ENCODE assay signal across 18 mouse cellular contexts in the genomic region with DNA sequence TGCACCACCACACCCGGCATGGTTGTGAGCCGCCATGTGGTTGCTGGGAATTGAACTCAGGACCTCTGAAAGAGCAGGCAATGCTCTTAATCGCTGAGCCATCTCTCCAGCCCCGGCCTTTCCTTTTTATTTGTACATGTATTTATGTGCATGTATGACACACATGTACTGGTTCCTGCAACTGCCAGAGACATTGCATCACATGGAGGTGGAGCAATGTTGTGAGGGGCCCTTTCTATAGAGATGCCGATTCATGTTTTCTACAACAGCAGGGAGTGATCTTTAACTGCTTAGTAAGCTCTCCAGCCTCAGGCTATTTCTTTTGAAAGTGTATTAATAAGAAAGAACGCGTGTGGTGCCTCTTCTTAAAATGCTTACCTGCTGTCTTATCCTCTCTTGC.
"Had no signal": no experiment of that assay in that cellular context is flagged by ENCODE, and none has a peak within 500 bp of the region (broad histone marks: within the 10 kb centered on the region; RNA-seq: fewer than 3 reads in every experiment).

No protein-coding gene starts in this region.

- H3K9ac ChIP-seq: limb, embryonic 12.5 days; liver, postnatal 0 days; lung, embryonic 15.5 days; midbrain, embryonic 13.5 days; neural tube, embryonic 12.5 days had no signal

- H3K27me3 ChIP-seq: limb, embryonic 12.5 days; lung, embryonic 15.5 days; midbrain, embryonic 13.5 days; neural tube, embryonic 12.5 days had no signal

- ATAC-seq: intestine, postnatal 0 days; liver, postnatal 0 days; midbrain, embryonic 13.5 days had no signal

- H3K9me3 ChIP-seq: limb, embryonic 12.5 days; lung, embryonic 15.5 days; midbrain, embryonic 13.5 days; neural tube, embryonic 12.5 days had no signal

- H3K27ac ChIP-seq: limb, embryonic 12.5 days; lung, embryonic 15.5 days; macrophage; midbrain, embryonic 13.5 days; neural tube, embryonic 12.5 days had no signal

- H3K4me2 ChIP-seq: limb, embryonic 12.5 days; lung, embryonic 15.5 days; midbrain, embryonic 13.5 days; neural tube, embryonic 12.5 days had no signal

- H3K4me3 ChIP-seq: limb, embryonic 12.5 days; lung, embryonic 15.5 days; midbrain, embryonic 13.5 days; neural tube, embryonic 12.5 days had no signal

- DNase-seq: kidney, adult 8-10 months; kidney, postnatal 25 days; layer of hippocampus, adult 9-11 months; layer of hippocampus, postnatal 36 days; liver; liver, postnatal 0 days; lung, postnatal 14 days; retina, postnatal 1 day; right cerebral cortex, postnatal 4 days; spleen, adult 18-20 months; thymus, adult 2 months; thymus, postnatal 25 days had no signal

- H3K4me1 ChIP-seq: limb, embryonic 12.5 days; lung, embryonic 15.5 days; midbrain, embryonic 13.5 days; neural tube, embryonic 12.5 days had no signal
